Comparison of ENCODE assay signal across 8 mouse cellular contexts in genomic region chr11:84181286-84181685, GRCm38 (mm10). TPM values are rescaled to one million over a fixed set of nuclear protein-coding genes. Genes with fewer than 3 reads are reported as not detected.
DNase-seq lines count a peak whose midpoint lies in the region; ATAC-seq lines count a peak whose summit lies in the region.

No protein-coding gene starts in this region.

- H3K36me3 ChIP-seq in heart, embryonic 13.5 days, result no peaks in the 10 kb centered on the region
- H3K36me3 ChIP-seq in hindbrain, embryonic 15.5 days, result no peaks in the 10 kb centered on the region
- no peaks in the 10 kb centered on the region for H3K36me3 ChIP-seq in midbrain, embryonic 12.5 days

- H3K4me2 ChIP-seq in heart, embryonic 13.5 days, result peak overlapping the region; percentile 89
- peak overlapping the region; percentile 90 for H3K4me2 ChIP-seq in hindbrain, embryonic 15.5 days
- peak overlapping the region; percentile 83 for H3K4me2 ChIP-seq in midbrain, embryonic 12.5 days (replicated peaks)

- H3K9ac ChIP-seq in heart, embryonic 13.5 days, result peak overlapping the region; percentile 90
- no peak overlapping the region for H3K9ac ChIP-seq in hindbrain, embryonic 15.5 days
- peak overlapping the region; percentile 78; the same call in 1 of the 2 replicates for H3K9ac ChIP-seq in midbrain, embryonic 12.5 days (replicated peaks)

- H3K9me3 ChIP-seq in heart, embryonic 13.5 days, result no peaks in the 10 kb centered on the region
- H3K9me3 ChIP-seq in hindbrain, embryonic 15.5 days, result no peaks in the 10 kb centered on the region
- H3K9me3 ChIP-seq in midbrain, embryonic 12.5 days, result no peaks in the 10 kb centered on the region

- no peak for ATAC-seq in heart, embryonic 13.5 days (ENCODE audit: extremely low read depth, insufficient number of reproducible peaks, low FRiP score, low TSS enrichment)
- ATAC-seq in hindbrain, embryonic 15.5 days (ENCODE audit: low FRiP score, low read depth), result no peak
- no peak for ATAC-seq in midbrain, embryonic 12.5 days (ENCODE audit: low FRiP score, low read depth)

- H3K4me3 ChIP-seq in heart, embryonic 13.5 days, result peak overlapping the region; percentile 80
- peak overlapping the region; percentile 97; the same call in 1 of the 2 replicates for H3K4me3 ChIP-seq in hindbrain, embryonic 15.5 days
- H3K4me3 ChIP-seq in midbrain, embryonic 12.5 days, result peak overlapping the region; percentile 75

- no peak for DNase-seq in heart, adult 9 months (ENCODE audit: low spot score in 2 of 2)
- peak; percentile 14 for DNase-seq in MEL-GATA-1-ER (ENCODE audit: extremely low read depth, low read depth)
- no peak for DNase-seq in spleen, postnatal 14 days (ENCODE audit: low spot score in 2 of 2)
- no peak for DNase-seq in embryo, embryonic 10 days (ENCODE audit: low spot score)
- no peak for DNase-seq in kidney, adult 8-10 months

- H3K27me3 ChIP-seq in heart, embryonic 13.5 days (replicated peaks), result no peaks in the 10 kb centered on the region
- no peaks in the 10 kb centered on the region for H3K27me3 ChIP-seq in hindbrain, embryonic 15.5 days
- H3K27me3 ChIP-seq in midbrain, embryonic 12.5 days, result peaks cover 10% of the 10 kb centered on the region; the same call in 1 of the 2 replicates

- WGBS in heart, embryonic 13.5 days, result 69% methylated on average over 2 of the region's 2 CpGs
- WGBS in hindbrain, embryonic 15.5 days, result 74% methylated on average over 2 of the region's 2 CpGs
- 60% methylated on average over 2 of the region's 2 CpGs for WGBS in midbrain, embryonic 12.5 days

- H3K4me1 ChIP-seq in heart, embryonic 13.5 days, result peaks cover 21% of the 10 kb centered on the region
- peaks cover 28% of the 10 kb centered on the region for H3K4me1 ChIP-seq in hindbrain, embryonic 15.5 days (replicated peaks)
- H3K4me1 ChIP-seq in midbrain, embryonic 12.5 days, result peaks cover 20% of the 10 kb centered on the region

- H3K27ac ChIP-seq in heart, embryonic 13.5 days (replicated peaks), result 0 out of 2 replicates have a peak overlapping the region, but pooled peaks have one; percentile 94
- no peak overlapping the region for H3K27ac ChIP-seq in hindbrain, embryonic 15.5 days (replicated peaks)
- no peak overlapping the region for H3K27ac ChIP-seq in midbrain, embryonic 12.5 days (replicated peaks)

RNA-seq across cellular contexts. Expression of gene Gm11437, which starts 14.0 kb away (rescaled TPM):
- polyA plus RNA-seq in heart, embryonic 13.5 days (2015; fragmentation: Nextera tagmentation; extraction: Ambion mirVana), result not detected in 2 replicates
- polyA plus RNA-seq in hindbrain, embryonic 15.5 days (2015; fragmentation: Nextera tagmentation; extraction: Ambion mirVana), result 0.12 and 0.25 TPM in 2 replicates
- polyA plus RNA-seq in midbrain, embryonic 12.5 days (2016; fragmentation: Nextera tagmentation; extraction: Ambion mirVana), result not detected in 2 replicates

RNA-seq across cellular contexts. Expression of gene Acaca, which starts 51.8 kb away (rescaled TPM):
- polyA plus RNA-seq in heart, embryonic 13.5 days (2015; fragmentation: Nextera tagmentation; extraction: Ambion mirVana), result 6.6 and 6.7 TPM in 2 replicates
- 25.2 and 29.4 TPM in 2 replicates for polyA plus RNA-seq in hindbrain, embryonic 15.5 days (2015; fragmentation: Nextera tagmentation; extraction: Ambion mirVana)
- polyA plus RNA-seq in midbrain, embryonic 12.5 days (2016; fragmentation: Nextera tagmentation; extraction: Ambion mirVana), result 37.9 and 38.7 TPM in 2 replicates

RNA-seq across cellular contexts. Expression of gene Tada2a, which starts 51.9 kb away (rescaled TPM):
- 19.9 and 20.4 TPM in 2 replicates for polyA plus RNA-seq in heart, embryonic 13.5 days (2015; fragmentation: Nextera tagmentation; extraction: Ambion mirVana)
- polyA plus RNA-seq in hindbrain, embryonic 15.5 days (2015; fragmentation: Nextera tagmentation; extraction: Ambion mirVana), result 27.0 and 29.3 TPM in 2 replicates
- 33.6 and 34.3 TPM in 2 replicates for polyA plus RNA-seq in midbrain, embryonic 12.5 days (2016; fragmentation: Nextera tagmentation; extraction: Ambion mirVana)
